Mouse (Mus musculus) forebrain, embryonic 11.5 days (tissue): Measurements from ENCODE around the gene Gm5901. TPM values are rescaled to one million over a fixed set of nuclear protein-coding genes. Genes with fewer than 3 reads are reported as not detected.
"Not testable (repeated sequence)": the region's sequence is repeated elsewhere in the genome, so short reads cannot be mapped to it uniquely, and the experiment has no call there.

Experiments
- ATAC-seq: fragments of 200-750 bp; cut with Nextera tagmentation; replicated peaks from 2 replicates; pipeline ENCODE4 v1.8.0; 2017; ENCODE audit warnings: moderate TSS enrichment; ENCODE audit not compliant: low FRiP score
- DNase-seq: peaks from one replicate; pipeline ENCODE4 v3.0.0-alpha.2; 2017; ENCODE audit warnings: low spot score
- H3K27ac ChIP-seq: fragments of 300-500 bp; sonication (generic); 2 replicates; pipeline ENCODE4 v1.5.1; 2014; ENCODE audit warnings: low read depth, low read length
- H3K27me3 ChIP-seq: fragments of 300-500 bp; sonication (generic); 2 replicates; pipeline ENCODE4 v1.6.1; 2014; ENCODE audit warnings: mild to moderate bottlenecking, low read length, mixed read lengths; ENCODE audit not compliant: control insufficient read depth, insufficient read depth
- H3K36me3 ChIP-seq: fragments of 300-500 bp; sonication (generic); 2 replicates; pipeline ENCODE4 v1.6.1; 2014; ENCODE audit warnings: mild to moderate bottlenecking, low read length, moderate library complexity, mixed read lengths; ENCODE audit not compliant: control insufficient read depth, insufficient read depth
- H3K4me1 ChIP-seq: fragments of 300-500 bp; sonication (generic); replicated peaks from 2 replicates; pipeline ENCODE4 v1.6.1; 2014; ENCODE audit warnings: low read length, mixed read lengths; ENCODE audit not compliant: control insufficient read depth, insufficient read depth
- H3K4me2 ChIP-seq: fragments of 300-500 bp; sonication (generic); 2 replicates; pipeline ENCODE4 v1.6.1; 2014; ENCODE audit warnings: low read depth, mild to moderate bottlenecking, low read length, moderate library complexity, mixed read lengths; ENCODE audit not compliant: severe bottlenecking
- H3K4me3 ChIP-seq: fragments of 300-500 bp; sonication (generic); 2 replicates; pipeline ENCODE4 v1.5.1; 2014; ENCODE audit warnings: low read depth, low read length
- H3K9ac ChIP-seq: fragments of 300-500 bp; sonication (generic); 2 replicates; pipeline ENCODE4 v1.6.1; 2014; ENCODE audit warnings: low read length
- H3K9me3 ChIP-seq: fragments of 300-500 bp; sonication (generic); 2 replicates; pipeline ENCODE4 v1.6.1; 2016; ENCODE audit warnings: low read length, mixed read lengths; ENCODE audit not compliant: control insufficient read depth
- WGBS: fragments of 180-500 bp; shearing (Covaris S2); extraction: QIAGEN DNeasy Blood & Tissue Kit; methylation state at CpG from one replicate; pipeline ENCODE4 v1.1.7; 2014; 5-methylcytosine and 5-hydroxymethylcytosine counted together
- polyA plus RNA-seq: library from polyadenylated mRNA; unstranded; fragments of >200 nt; fragmentation: Nextera tagmentation; extraction: Ambion mirVana; gene quantifications from 2 replicates; pipeline ENCODE4 v1.2.1, GENCODE M21; 2014

The Gm5901 gene
- polyA plus RNA-seq: not detected in 2 replicates

- Histone ChIP-seq H3K27me3 (no peaks in the 10 kb centered on the region), H3K4me1 (no peaks in the 10 kb centered on the region), H3K9me3 (no peaks in the 10 kb centered on the region), H3K36me3 (no peaks in the 10 kb centered on the region; the same call in 1 of the 2 replicates), H3K4me3 (no peak within 1 kb of the TSS), H3K4me2 (no peak within 1 kb of the TSS), H3K27ac (no peak within 1 kb of the TSS), H3K9ac (no peak within 1 kb of the TSS)
- WGBS: 89% methylated on average over 1 of the region's 1 CpGs
- DNase-seq: no peak
- peak; percentile 40; the same call in 1 of the 2 replicates for ATAC-seq
These were observed at the start of gene Gm5901 for GRCm38 (mm10) chr7:105374866-105375265. TSS of gene Gm5901 (plus strand) at chr7:105375038.

GRCm38 (mm10) chr7:105325302-105325701, 49.5 kb upstream of the Gm5901 start:
- H3K27me3 ChIP-seq: no peaks in the 10 kb centered on the region
- ATAC-seq (no peak), DNase-seq (no peak)
- no peak overlapping the region for H3K27ac ChIP-seq
- H3K4me2 ChIP-seq: no peak overlapping the region
- H3K36me3 ChIP-seq: no peaks in the 10 kb centered on the region
- WGBS: 79% methylated on average over 2 of the region's 2 CpGs
- H3K9me3 ChIP-seq: no peaks in the 10 kb centered on the region
- H3K9ac ChIP-seq: no peak overlapping the region
- H3K4me3 ChIP-seq: no peak overlapping the region
- no peaks in the 10 kb centered on the region for H3K4me1 ChIP-seq

- H3K9me3 ChIP-seq: no peaks in the 10 kb centered on the region
- ATAC-seq: no peak
- no peaks in the 10 kb centered on the region for H3K27me3 ChIP-seq
- no peak within 1 kb of the TSS for H3K4me3 ChIP-seq
- WGBS: 94% methylated on average over 1 of the region's 1 CpGs
- no peak for DNase-seq
- no peak within 1 kb of the TSS for H3K9ac ChIP-seq
- no peaks in the 10 kb centered on the region for H3K36me3 ChIP-seq
- no peak within 1 kb of the TSS for H3K27ac ChIP-seq
- H3K4me1 ChIP-seq: no peaks in the 10 kb centered on the region
- no peak within 1 kb of the TSS for H3K4me2 ChIP-seq
These were observed 40.8 kb upstream of the Gm5901 start, which contains the start of gene Olfr690 for GRCm38 (mm10) chr7:105334004-105334403. TSS of gene Olfr690 (minus strand) at chr7:105334104.

GRCm38 (mm10) chr7:105342170-105342569, 32.7 kb upstream of the Gm5901 start, which contains the start of gene Olfr691:
TSS of gene Olfr691 (minus strand) at chr7:105342270.
- Histone ChIP-seq H3K4me1 (no peaks in the 10 kb centered on the region), H3K27me3 (no peaks in the 10 kb centered on the region), H3K4me2 (no peak within 1 kb of the TSS), H3K9me3 (no peaks in the 10 kb centered on the region), H3K4me3 (no peak within 1 kb of the TSS), H3K9ac (no peak within 1 kb of the TSS), H3K36me3 (no peaks in the 10 kb centered on the region), H3K27ac (no peak within 1 kb of the TSS)
- ATAC-seq (no peak), DNase-seq (no peak)
- 49% methylated on average over 1 of the region's 1 CpGs for WGBS

- H3K9ac ChIP-seq: no peak overlapping the region
- H3K4me1 ChIP-seq: no peaks in the 10 kb centered on the region
- H3K4me2 ChIP-seq: no peak overlapping the region
- no peaks in the 10 kb centered on the region for H3K9me3 ChIP-seq
- WGBS: 77% methylated on average over 2 of the region's 2 CpGs
- no peak overlapping the region for H3K4me3 ChIP-seq
- no peak overlapping the region for H3K27ac ChIP-seq
- no peaks in the 10 kb centered on the region for H3K36me3 ChIP-seq
- DNase-seq (no peak), ATAC-seq (no peak)
- no peaks in the 10 kb centered on the region for H3K27me3 ChIP-seq
These were observed 32.1 kb upstream of the Gm5901 start for GRCm38 (mm10) chr7:105342752-105343151.

- H3K4me3 ChIP-seq, H3K9ac ChIP-seq, DNase-seq, H3K4me2 ChIP-seq, H3K27me3 ChIP-seq, H3K4me1 ChIP-seq, H3K36me3 ChIP-seq, H3K9me3 ChIP-seq, ATAC-seq, H3K27ac ChIP-seq: not testable (repeated sequence)
- no CpG with 5 or more reads among the region's 5 CpGs for WGBS
These were observed 18.8 kb upstream of the Gm5901 start for GRCm38 (mm10) chr7:105356064-105356463.

GRCm38 (mm10) chr7:105356487-105356886, 18.4 kb upstream of the Gm5901 start:
- DNase-seq, H3K9me3 ChIP-seq, H3K36me3 ChIP-seq, H3K4me1 ChIP-seq, H3K9ac ChIP-seq, H3K4me3 ChIP-seq, H3K27ac ChIP-seq, H3K27me3 ChIP-seq, H3K4me2 ChIP-seq: not testable (repeated sequence)
- WGBS: 97% methylated on average over 1 of the region's 2 CpGs
- peak; percentile 78; the same call in 1 of the 2 replicates for ATAC-seq

GRCm38 (mm10) chr7:105361713-105362112, 13.1 kb upstream of the Gm5901 start:
- DNase-seq: no peak
- Histone ChIP-seq H3K27ac (no peak overlapping the region), H3K4me1 (no peaks in the 10 kb centered on the region), H3K9ac (no peak overlapping the region), H3K4me3 (no peak overlapping the region), H3K9me3 (no peaks in the 10 kb centered on the region), H3K36me3 (no peaks in the 10 kb centered on the region), H3K4me2 (no peak overlapping the region), H3K27me3 (no peaks in the 10 kb centered on the region)
- ATAC-seq: no peak
- 89% methylated on average over 2 of the region's 2 CpGs for WGBS

GRCm38 (mm10) chr7:105367268-105367667, 7.6 kb upstream of the Gm5901 start:
- Histone ChIP-seq H3K27me3 (no peaks in the 10 kb centered on the region), H3K9me3 (no peaks in the 10 kb centered on the region), H3K4me1 (no peaks in the 10 kb centered on the region), H3K36me3 (no peaks in the 10 kb centered on the region), H3K4me2 (no peak overlapping the region), H3K4me3 (no peak overlapping the region), H3K9ac (no peak overlapping the region), H3K27ac (no peak overlapping the region)
- ATAC-seq: no peak
- 87% methylated on average over 5 of the region's 5 CpGs for WGBS
- no peak for DNase-seq
